Mouse (Mus musculus): ENCODE measurements around the gene Gnb1.

Gene Gnb1

DNA sequence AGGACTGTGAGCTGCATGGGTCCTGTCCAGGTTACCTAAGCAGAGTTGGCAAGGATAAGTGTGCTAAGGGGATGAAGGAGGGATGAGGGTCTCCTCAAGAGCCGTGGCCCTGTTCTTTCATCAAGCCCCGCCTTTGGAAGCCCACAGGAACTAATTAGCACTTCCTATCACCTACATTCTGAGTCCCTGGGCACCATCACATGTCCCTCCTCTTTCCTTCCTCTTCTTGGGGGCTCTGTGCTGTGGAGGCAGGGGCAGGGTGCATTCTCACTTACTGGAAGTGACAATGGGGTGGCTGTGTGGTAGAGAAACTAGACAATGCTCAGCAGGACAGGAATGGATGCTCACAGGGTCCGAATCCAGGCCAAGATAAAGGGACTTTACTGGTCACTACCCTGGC lies 3.4 kb upstream of the Gnb1 start:
- no peak for DNase-seq

DNA sequence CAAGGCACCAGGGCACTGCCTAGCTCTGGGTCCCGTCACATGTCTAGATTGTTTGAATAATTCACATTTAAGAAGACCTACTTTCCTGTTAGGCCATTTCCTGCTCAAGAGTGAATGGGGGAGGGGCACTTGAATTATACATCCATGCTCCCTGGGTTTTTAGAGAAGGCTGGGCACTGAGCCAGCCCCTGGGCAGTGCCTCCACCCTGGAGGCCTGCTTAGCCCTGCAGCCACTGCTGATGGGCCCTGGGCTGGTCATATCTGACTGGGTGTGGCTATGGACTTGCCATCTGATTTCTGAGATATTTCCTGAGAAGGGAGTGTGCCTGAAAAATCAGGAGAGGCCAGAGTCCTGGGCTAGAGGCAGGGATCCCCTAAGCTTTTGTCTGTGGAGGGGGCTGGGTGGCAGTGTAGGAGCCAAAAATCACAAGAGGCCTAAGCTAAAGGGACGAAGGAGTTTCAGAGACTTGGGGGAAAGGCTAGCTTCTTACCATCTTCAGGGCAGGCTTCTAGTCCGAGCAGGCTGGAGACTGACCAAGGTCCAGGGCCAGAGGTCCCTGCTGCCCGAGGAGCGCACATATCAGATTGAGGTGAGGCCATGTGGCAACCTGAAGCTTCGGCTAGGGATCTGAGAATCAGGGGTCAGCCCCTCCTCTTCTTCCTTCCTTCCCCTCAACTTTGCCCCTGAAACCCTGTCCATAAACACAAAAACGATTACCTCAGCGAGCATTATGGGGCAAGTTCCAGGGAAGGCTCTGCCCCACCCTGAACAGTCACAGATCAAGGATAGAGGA lies 2.7 kb upstream of the Gnb1 start:
- DNase-seq, result no peak

DNA sequence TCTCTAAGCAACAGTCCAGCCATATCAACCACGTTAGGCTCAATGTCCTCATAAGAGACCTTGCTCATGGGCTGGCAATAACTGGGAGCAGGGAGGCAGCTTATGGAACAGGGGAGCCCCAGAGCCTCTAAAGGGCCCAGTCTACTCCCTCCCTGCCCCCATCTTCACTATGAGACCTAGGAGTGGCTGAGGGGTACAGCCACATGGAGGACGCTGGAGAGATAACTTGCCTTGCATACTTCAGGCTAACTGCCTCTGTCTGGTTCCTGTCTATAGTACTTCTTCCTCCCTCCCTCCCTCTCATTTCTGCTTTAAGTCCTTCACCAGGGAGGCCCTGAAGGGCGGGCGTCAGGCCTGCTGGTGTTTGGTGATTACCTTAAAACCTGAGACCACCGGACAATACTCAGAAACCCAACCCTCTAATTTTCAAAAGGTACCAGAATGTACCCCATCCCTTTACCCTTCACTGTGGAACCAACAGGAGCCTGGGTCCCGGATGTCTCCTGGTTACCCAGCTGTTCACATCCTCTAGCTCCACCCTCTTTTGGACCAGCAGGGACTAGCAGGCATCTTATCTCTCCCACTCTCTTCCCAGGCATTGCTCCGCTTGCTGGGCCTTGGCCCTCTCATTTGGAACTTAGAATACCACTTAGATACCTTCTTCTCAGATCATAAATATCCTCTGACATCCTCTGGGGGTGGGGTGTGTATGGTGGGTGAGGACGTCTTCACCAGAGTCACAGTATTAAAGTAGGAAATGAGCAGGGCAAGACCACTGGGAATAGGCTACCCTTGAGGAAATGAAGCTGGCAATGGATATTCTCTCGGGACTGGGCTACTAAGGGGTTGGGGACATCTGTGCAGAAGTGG lies 1.8 kb upstream of the Gnb1 start:
- DNase-seq, result no peak

DNA sequence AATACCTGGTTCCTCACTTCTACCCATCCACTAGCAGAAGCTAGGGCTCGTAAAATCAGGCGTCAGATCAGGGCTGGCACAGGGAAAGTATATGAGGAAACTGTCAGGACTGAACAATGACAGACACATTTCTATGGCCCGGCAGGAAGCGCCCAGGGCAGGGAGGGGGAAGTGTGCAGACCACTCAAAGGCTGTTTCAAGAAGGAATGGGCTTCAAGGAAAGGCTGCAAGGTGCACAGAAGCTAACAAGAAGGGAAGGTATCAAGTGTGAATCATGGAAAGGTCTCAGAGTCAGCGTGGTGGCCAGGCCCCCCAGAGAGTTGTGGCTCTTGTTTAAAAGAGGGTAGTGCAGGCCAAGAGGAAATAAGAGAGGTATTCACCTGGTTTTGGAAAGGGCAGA lies 705 bp upstream of the Gnb1 start:
- DNase-seq, result no peak

DNA sequence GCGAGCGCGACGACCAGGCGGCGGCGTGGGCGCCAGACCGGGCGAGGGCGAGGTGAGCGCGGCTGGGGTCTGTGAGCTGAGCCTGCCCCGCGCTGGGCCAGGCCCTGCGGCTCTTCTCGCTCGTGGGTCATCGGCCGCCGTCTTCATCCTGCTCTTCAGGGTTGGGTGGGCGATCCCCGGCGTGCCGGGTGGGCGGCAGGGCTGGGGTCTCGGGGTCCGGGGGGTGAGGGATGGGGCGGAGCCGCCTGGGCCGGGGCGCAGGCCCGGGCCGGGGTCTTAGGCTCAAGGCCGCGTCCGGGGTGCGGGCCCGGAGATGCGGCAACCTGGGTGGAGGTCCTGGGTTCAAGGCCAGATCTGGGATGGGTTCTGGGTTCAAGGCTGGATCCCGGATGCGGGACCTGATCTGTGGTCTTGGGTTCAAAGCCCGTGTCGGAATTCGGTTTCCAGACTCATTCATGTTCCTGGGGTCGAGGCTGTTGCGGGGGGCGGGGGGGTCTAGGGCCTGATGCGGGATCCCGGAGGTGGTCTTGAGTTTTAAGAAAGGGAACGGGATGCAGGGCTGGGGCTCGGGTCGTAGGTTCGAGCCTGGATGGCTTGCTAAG lies 469 bp downstream of the Gnb1 start:
- DNase-seq, result no peak

DNA sequence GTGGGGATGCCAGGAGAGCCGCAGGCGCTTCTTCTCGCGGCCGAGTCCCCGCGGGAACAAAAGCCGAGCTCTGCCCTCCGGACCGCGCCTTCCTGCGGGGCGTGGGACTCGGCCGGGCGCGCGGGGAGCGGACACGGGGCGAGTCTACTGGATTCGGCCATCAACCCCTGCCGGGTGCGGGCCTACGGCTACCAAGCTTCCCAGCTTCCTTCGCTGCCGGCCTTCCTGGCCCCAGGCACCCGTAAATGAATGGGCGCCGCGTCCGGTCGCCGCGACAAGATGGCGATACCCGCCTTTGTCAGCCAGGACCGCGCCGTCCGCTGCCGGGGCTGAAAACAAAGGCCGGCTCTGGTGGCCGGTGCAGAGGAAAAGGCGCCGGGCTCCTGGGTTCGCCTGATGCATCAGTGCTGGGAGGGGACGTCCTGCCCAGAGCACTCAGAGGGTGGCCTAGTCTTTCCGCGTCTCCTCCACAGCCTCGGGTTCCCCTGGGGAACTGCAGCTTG lies 1.0 kb downstream of the Gnb1 start:
- peak; percentile 71 for DNase-seq

DNA sequence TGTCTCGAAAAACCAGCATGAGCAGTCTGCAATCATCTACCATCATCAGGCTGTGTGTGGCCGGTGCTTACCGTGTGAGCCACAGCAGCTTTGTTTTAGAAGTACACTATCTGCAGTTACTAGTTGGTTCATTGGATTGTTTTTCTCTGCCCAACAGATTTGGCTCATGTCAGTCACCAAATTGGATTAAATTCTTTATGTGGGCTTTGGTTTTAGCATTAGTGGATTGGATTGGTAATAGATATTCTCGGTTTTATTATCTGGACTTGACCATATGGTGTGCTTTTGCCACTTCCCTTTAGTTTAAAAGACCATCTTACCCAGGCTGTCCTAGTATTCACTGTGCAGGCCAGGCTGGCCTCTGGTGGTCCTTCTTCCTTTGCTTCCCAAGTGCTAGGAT lies 3.7 kb downstream of the Gnb1 start:
- no peak for DNase-seq

DNA sequence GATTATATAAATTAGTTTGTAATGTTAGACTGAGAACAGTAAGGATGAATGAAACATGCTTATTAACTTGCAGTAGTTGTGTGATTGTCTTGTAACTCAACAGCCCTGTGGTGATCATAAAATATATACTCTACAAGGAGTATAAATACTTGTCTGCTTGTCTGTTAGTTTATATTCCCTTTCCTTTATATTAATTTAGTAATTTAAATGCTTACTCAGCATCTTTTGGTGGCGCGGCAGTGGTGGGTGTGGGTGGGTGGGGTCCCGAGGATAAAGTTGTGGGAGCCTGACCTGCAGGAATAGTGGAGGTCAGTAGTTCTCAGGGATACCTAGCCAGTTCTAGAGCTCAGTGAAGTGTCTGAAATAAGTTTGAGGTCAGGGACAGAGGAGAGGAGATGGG lies 6.8 kb downstream of the Gnb1 start:
- no peak for DNase-seq

DNA sequence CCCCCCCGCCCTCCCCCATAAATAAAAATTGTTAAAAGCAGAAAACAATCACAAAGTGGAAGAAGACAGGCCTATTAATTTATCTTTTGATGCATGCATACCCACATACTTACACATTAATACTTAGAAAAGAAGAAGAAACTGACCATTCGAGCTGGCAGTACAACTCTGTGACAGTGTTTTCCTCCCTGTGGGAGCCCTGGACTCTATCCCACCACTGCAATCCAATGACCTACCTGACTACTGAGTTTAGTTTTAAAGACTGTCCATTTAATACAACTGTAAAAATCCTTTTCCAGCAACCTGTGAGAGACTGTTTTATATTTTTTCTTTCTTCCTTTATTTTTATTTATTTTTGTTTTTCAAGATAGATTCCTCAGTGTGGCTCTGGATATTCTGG lies 10.0 kb downstream of the Gnb1 start:
- DNase-seq, result no peak

DNA sequence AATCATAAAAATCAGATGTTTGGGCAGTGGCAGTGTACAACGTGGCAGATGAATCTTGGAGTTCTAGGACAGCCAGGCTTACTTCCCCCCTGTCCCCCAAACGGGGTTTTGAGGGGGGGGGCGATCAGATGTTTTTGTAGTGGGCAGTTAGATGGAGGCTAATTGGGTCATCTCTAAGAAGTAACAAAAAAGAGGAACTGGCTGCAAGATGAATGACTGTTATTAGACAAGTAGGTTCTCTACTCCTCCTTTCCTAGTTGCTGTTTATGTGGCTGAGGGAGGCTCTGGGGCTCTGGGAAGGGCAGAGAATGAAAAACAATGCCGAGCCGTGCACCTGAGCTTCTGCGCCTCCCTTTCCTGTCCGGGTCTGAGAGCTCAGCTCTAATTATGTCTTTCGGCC lies 13.9 kb downstream of the Gnb1 start:
- DNase-seq, result no peak

DNA sequence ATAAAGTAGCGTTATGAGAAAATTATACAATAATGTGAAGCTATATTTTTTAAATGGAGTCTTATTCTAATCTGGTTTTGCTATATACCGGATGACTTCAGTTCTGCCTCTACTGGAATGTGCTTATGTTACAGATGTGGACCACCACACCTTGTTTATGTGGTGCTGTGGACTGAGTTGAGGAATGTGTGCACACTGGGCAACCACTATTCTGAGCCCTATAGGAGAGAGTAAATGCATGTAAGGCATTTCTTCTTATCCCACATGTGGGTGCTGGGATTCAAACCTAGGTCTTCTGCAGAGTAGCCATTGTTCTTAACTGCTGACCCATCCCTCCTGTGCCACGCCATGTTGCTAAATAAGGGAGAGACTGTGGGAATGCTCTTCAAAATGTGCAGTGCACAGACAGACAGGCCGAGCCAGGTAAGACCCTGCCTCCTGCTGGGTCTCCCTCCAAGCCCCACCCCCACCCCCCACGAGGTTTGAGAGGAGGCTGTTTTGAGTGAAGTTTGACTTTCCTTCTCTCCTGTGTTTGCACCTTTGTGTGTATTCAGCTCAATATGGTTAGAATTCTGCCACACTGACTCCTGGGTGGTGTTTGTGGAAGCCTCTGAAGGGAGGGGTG lies 14.6 kb downstream of the Gnb1 start:
- no peak for DNase-seq

DNA sequence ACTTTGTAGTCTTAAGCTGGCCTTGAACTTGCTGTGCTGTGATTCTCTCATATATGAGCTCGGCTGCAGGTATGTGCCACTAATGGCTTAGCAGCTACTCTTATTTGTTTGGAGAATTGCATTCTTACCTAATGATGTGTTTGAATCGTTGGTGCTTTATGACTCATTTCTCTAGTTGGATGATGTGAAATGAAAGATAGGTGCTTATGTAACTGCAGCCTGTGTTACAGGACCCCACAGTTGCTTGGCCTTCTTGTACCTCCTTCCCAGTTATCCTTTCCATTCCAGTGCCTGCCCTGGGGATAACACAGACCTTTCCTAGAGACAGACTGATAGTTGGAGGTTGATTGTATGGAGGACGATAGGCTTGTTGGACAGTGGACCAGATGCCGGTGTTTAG lies 17.5 kb downstream of the Gnb1 start:
- no peak for DNase-seq

DNA sequence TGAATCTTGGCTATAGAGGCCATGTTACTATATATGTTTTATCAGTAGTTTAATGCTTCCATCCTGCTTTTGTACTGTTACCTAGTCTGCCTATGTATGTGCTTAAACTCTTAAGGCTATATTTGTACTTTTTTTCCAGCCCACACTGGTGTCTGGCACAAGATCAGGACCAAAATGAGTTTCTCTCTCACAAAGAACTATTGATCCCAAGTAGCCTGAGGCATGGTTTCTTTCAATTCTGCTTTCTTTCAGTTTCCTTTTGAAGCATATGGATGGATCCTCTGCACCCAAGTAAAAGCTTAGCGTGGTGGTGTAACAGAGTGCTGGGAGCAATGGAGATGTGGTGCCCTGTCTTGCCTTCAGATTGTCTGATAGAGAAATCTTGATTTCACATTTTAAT lies 19.8 kb downstream of the Gnb1 start:
- DNase-seq, result no peak

DNA sequence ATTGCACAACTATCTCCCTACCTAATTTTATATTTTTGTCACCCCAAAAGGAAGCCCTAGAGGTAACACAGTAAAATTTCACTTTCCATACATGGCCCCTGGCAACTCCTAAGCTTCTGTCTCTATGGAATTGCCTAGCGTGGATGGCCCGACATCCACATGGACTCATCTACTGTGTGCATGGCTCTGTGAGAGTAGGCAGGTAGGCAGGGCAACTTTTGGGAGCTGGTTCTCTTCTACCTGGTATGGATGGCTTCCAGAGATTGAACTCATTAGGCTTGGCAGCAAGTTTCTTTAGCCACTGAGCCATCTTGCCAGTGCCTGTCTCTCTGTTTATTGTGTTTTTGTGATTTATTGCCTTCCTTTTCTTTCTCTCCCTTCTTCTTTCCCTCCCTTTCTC lies 23.6 kb downstream of the Gnb1 start:
- no peak for DNase-seq

DNA sequence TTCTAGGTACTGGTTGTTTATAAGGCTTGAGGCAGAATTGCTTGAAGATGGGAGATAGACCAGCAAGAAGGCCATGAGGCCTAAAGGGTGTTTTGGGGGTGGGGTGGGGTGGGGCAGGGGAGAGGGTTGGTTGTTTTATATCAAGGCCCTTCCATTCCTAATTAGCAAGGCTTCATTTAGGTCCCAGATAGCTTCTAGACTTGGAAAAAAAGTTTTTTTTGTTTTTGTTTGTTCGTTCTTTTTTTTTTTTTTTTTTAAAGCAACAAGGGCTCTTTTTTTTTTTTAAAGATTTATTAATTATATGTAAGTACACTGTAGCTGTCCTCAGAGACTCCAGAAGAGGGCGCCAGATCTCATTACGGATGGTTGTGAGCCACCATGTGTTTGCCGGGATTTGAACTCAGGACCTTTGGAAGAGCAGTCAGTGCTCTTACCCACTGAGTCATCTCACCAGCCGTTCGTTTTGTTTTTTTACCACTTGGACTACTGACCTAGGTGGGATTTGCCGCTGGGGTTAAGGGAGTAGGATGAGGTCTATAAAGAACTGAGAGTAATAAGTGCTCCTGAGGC lies 26.9 kb downstream of the Gnb1 start:
- no peak for DNase-seq

DNA sequence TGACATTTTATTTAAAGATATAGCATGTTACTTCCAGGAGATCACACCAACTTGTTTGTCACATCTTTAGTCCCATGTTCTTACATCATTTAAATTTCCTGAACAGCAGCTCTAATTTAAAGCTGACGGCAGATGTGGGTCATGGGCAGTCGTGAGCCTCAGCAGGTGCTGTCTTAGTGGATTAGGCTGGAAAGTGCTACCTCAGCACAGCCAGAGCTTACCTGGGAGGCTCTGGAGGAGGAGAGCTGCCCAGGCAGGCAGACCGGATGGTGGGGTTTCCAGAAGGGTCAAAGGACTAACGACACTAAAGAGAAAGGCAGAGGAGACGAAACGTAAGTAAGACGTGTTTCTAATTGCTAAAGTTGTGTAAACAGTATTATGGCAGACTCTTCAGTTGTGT lies 31.2 kb downstream of the Gnb1 start:
- no peak for DNase-seq

DNA sequence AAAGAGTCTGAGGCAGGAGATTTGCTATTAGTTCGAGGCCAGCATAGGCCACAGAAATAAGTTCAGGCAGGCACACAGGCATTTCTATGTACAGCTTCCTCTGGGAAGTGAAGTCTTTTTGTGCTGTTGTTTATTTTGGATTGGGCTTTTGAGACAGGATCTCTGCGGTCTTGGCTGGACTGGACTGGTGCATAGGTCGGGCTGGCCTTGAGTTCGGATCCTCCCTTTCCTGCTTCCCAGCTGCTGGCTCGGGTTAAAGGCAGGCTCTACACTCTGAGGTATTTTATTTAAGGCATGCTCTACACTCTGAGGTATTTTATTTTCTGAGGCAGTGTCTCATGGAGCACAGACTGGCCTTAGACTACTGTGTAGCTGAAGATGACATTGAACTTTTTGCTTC lies 34.6 kb downstream of the Gnb1 start:
- DNase-seq, result no peak

DNA sequence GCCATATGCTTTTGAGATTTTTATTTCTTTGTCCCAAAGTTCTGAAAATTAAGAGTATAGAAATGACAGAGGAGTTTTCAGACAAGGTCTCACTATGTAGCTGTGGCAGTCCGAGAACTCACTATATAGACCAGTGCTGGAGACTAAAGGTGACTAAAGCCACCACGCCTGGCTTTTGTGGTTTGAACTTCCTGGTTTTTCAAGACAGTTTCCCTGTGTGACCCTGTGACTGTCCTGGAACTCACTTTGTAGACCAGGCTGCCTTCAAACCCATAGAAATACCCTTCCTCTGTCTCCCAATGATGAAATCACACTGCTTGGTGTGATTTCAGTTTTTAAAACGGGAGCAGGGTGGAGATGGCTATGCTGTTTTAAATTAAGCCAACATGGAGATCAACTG lies 38.1 kb downstream of the Gnb1 start:
- DNase-seq, result no peak

DNA sequence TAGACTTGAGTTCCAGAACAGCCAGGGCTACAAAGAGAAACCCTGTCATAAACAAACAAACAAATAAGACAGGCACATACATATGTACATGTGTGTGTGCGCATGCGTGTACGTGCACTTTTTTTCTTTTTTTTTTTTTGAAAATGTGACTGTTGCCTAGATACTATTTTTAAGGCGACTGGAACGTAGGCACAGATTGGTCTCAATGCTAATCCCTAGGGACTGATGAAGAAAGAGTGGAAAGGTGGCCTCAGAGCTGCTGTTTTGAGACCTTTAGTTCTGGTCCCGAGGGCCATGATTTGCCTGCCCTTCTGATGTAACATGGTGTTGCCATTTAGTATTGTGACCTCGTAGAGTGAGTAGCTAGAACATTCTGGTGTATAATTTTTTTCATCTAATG lies 58.8 kb downstream of the Gnb1 start:
- DNase-seq, result no peak

DNA sequence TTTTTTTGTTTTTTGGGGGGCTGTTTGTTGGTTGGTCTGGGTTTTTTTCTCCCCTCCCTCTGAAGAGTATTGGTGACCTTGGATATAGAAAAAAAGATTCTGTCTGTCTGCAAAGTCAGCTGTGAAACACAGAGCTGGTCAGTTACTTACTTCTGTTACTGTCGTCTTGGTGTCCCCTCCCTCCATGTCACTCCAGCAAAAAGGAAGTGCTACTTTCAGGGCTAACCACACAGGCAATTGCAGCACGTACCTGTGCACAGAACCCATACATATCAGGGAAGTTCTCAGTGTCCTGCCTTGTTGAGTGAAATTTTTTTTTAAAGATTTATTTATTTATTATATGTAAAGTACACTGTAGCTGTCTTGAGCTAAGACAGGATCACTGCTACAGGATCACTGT lies 59.3 kb downstream of the Gnb1 start:
- DNase-seq, result no peak

DNA sequence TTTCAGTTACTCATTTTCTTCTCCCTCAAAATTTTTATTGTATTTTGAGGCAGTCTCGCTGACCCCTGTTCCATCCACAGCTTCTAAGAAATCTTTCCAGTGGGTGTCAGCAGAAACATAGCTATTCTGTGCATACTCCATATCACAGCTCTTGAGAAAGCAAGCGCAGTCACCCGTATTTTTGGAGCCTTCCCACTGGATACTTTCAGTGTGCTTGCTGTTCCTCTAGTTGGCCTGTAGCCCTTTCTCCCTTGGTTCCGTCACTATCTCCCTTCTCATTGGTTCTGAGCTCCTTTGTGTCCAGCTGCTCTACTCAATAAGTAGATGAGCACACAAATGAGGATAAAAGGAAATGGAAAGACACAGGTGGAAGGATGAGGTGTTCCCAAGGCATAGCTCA lies 59.9 kb downstream of the Gnb1 start:
- no peak for DNase-seq

DNA sequence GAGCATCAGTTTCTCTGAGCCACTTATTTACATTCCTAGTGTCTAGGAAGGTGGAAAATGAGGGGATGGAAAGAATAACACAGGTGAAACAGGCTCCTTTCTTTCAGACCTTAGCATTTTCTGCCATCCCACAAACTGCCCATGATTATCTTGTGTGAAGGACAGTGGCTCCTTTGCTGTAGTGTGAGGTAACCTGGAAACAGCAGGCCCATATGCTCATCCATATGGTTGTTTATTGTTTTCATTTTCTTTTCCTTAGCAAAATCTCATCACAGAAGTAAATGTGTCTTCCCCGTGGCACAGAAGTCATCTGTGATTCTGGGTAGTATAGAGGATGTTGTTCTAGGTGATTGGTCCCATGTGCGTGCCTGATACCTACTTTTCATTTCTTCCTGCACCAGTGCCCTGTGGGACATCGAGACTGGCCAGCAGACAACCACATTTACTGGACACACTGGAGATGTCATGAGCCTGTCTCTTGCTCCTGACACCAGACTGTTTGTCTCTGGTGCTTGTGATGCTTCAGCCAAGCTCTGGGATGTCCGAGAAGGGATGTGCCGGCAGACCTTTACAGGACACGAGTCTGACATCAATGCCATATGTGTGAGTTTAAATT lies 61.9 kb downstream of the Gnb1 start:
- DNase-seq, result no peak

DNA sequence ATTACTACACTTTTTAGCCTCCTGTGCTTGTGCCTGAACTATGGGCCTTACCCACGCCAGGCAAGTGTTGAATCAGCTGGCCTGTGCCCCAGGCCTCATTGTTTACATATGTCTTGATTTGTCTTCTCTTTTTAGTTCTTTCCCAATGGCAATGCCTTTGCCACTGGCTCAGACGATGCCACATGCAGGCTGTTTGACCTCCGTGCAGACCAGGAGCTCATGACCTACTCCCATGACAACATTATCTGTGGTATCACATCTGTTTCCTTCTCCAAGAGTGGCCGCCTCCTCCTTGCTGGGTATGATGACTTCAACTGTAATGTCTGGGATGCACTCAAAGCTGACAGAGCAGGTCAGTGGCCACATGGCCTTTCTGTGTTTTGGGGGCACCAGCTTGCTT lies 63.7 kb downstream of the Gnb1 start:
- DNase-seq, result no peak
